Mouse (Mus musculus): ENCODE measurements around the gene Atg101.

GRCm38 (mm10) chr15:101321126-101321525 lies 37.1 kb downstream of the Atg101 start:
- TF ChIP-seq CTCF (IDR thresholded peaks at IDR 0.05; ENCODE audit: low read depth) (no peak), EP300 (optimal IDR thresholded peaks at IDR 0.05) (no peak)
